Mouse (Mus musculus) lung, adult 2 months (tissue): ENCODE results near the gene Lcp2. TPM values are rescaled to one million over a fixed set of nuclear protein-coding genes. Genes with fewer than 3 reads are reported as not detected.

Experiments used
- DNase-seq: peaks from one replicate; pipeline ENCODE4 v3.0.0; 2022
- H3K4me1 ChIP-seq: fragments of 200-500 bp; 2 replicates; pipeline ENCODE4 v1.6.1; 2011; ENCODE audit warnings: low read length; ENCODE audit not compliant: control insufficient read depth, insufficient read depth
- H3K4me3 ChIP-seq: fragments of 200-500 bp; replicated peaks from 2 replicates; pipeline ENCODE3; 2011; ENCODE audit warnings: low read depth, mild to moderate bottlenecking, control low read depth, low read length; ENCODE audit errors: extremely low read depth
- CTCF ChIP-seq: fragments of 200-500 bp; IDR thresholded peaks from 2 replicates; pipeline ENCODE4 v1.5.1; 2011; ENCODE audit warnings: mild to moderate bottlenecking, low read length, control low read depth; ENCODE audit not compliant: insufficient read depth
- POLR2A ChIP-seq: fragments of 200-500 bp; IDR thresholded peaks from 2 replicates; pipeline ENCODE4 v1.6.1; 2011; ENCODE audit warnings: low read depth, mild to moderate bottlenecking, control low read depth, low read length, borderline replicate concordance; ENCODE audit errors: extremely low read depth
- WGBS: fragments of 180-500 bp; shearing (Covaris S2); methylation state at CpG from one replicate; pipeline ENCODE4 v1.1.7; 2018; 5-methylcytosine and 5-hydroxymethylcytosine counted together
- polyA plus RNA-seq: library from polyadenylated mRNA; depleted of rRNA; stranded (reverse); fragments of >200 nt; gene quantifications from 2 replicates; pipeline ENCODE4 v1.2.3, GENCODE M21; 2012

The Lcp2 gene
- polyA plus RNA-seq, 1 experiment = 9.1 TPM

DNA sequence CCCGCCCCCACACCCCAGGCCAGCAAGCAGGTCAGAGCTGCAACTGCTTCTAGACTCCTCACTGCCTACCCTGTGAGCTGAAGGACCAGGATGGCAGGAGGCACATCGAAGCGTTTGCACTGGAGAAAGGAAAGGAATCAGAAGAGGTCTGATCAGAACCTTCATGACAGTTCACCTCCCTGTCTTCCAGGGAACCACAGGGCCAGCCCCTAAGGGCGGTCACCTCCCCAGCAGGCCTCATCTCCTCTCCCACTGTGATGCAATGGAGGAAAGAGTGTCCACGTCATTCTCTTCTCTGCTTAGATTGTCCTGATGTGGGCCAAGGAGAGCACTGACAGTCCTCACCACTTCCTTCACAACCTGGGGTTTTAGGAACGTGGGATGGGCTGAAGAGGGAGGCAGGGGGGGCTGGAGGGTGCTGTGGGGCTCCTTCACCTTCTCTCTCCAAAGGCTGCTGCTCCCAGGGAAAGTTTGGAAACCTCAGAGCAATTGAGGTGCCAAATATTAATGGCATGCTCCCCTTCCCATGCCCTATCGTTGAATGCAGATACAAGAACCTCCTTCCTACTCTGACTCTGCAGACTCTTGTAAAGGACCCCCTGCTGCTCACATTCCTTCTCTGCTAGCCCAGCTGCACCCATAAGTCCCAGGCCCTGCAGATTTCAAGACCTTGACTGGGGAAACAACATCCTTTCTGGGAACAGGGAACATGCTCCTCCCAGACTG is 36.4 kb upstream of the Lcp2 start:
- Histone ChIP-seq H3K4me3 (no peak overlapping the region), H3K4me1 (no peaks in the 10 kb centered on the region)
- TF ChIP-seq POLR2A (no peak), CTCF (no peak)
- no peak for DNase-seq
- 53% methylated on average over 7 of the region's 7 CpGs for WGBS

- no peak for TF ChIP-seq POLR2A
- WGBS = 28% methylated on average over 4 of the region's 4 CpGs
- Histone ChIP-seq H3K4me1 (no peaks in the 10 kb centered on the region), H3K4me3 (no peak overlapping the region)
- no peak for DNase-seq
Observed at GRCm38 (mm10) chr11:34010859-34011172, 35.9 kb upstream of the Lcp2 start.

DNA sequence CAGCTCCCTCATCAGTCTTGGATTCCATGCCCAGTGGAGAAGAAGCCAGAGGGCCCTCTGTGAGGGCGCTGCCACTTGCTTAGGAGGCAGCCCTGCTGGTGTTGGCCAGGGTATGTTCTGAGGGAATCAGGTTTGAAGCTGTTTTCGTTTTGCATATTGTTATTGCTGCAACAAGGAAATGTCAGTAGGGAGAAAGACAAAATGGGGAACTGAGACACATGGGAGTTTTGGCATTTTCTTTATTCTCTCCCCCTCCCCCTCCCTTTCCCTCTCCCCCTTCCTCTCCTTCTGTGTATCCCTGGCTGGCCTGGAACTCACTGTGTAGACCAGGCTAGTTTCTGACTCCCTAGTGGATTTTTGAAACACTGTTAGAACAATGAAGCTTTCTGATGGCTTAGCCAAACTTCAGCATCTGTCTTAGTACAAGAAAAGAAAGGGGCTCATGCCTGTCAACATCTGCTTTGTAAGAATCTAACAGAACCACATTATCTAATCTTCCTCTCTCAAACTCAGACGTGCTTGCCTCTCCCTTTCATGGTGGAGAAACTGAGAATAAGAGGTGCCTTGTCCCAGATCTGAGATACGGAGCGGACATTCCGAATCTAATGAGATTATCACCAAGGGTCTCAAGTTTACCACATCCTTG is 34.6 kb upstream of the Lcp2 start:
- WGBS = 71% methylated on average over 6 of the region's 6 CpGs
- TF ChIP-seq POLR2A = no peak
- no peak for DNase-seq
- H3K4me1 ChIP-seq = no peaks in the 10 kb centered on the region
- no peak overlapping the region for H3K4me3 ChIP-seq

- no peak for TF ChIP-seq CTCF
- TF ChIP-seq POLR2A = no peak
- WGBS = 55% methylated on average over 1 of the region's 1 CpGs
- Histone ChIP-seq H3K4me3 (no peak overlapping the region), H3K4me1 (no peaks in the 10 kb centered on the region)
- no peak for DNase-seq
Observed at GRCm38 (mm10) chr11:34025091-34025490, 21.6 kb upstream of the Lcp2 start.

DNA sequence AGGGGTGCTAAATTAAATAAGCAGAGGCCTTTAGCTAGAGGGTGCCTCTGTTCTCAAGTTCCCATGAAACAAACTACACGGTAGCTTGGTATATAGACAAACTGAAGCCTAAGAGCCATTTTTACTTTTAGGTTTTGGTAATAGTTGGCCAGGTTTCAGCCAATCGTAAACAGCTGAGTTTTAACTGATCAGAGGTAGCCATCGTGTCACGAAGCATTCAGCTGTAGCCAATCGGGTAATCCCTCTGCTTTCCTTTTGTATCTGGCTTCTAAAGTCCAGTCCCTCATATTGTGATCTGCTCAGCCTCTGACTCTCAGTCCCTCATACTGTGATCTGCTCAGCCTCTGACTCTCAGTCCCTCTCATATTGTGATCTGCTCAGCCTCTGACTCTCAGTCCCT is 17.1 kb upstream of the Lcp2 start:
- Histone ChIP-seq H3K4me1 (peaks cover 2% of the 10 kb centered on the region; the same call in 1 of the 2 replicates), H3K4me3 (no peak overlapping the region)
- DNase-seq = no peak
- TF ChIP-seq CTCF = no peak
- TF ChIP-seq POLR2A = no peak
- 73% methylated on average over 5 of the region's 5 CpGs for WGBS

GRCm38 (mm10) chr11:34031015-34031805 is 15.5 kb upstream of the Lcp2 start:
- Histone ChIP-seq H3K4me1 (peaks cover 2% of the 10 kb centered on the region; the same call in 1 of the 2 replicates), H3K4me3 (no peak overlapping the region)
- no peak for TF ChIP-seq POLR2A
- no peak for TF ChIP-seq CTCF
- 32% methylated on average over 8 of the region's 8 CpGs for WGBS
- no peak for DNase-seq

DNA sequence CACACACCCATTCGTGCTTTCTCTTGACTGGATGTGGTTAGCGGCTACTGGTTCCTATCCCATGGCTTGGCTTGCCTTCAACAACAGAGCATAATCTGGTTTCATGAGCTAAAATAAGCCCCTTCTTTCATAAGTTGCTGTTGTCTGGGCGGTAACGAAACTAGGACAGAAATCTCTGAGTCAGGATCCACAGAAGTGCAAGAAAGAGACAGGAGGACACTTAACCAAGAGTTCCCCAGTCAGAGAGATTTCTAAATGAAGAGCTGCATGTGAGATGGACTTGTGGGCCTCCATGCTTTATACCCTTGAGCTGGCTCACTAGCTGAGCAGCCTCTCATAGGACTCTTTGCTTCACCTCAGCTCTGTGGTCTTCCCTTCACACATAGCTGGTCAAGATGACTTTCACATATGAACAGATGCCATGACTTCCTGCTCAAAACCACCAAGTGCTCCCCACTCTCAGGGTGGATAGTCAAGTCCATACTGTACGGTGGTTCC is 12.7 kb upstream of the Lcp2 start:
- DNase-seq = no peak
- Histone ChIP-seq H3K4me3 (no peak overlapping the region), H3K4me1 (peaks cover 2% of the 10 kb centered on the region; the same call in 1 of the 2 replicates)
- TF ChIP-seq CTCF = no peak
- WGBS = 72% methylated on average over 5 of the region's 5 CpGs

DNA sequence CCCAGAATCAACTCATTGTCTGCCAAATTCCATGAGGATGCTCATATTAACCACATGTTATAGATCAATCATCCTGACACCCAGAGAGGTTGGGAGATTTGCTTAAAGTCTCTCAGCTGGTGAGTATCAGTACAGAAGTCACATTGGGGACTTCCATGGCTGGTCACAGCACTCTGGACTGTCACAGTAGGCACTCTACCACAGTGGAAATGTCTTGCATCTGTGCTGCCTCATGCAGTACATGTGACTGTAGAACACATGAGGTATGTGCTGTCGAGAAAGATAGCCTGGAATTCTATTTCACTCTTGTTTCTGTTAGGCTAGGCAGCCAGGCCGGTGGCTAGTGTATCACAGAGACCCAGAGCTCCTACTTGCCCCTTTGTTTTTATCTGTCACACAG is 11.9 kb upstream of the Lcp2 start:
- H3K4me1 ChIP-seq = peaks cover 2% of the 10 kb centered on the region; the same call in 1 of the 2 replicates
- DNase-seq = no peak
- H3K4me3 ChIP-seq = no peak overlapping the region
- TF ChIP-seq CTCF (no peak), POLR2A (no peak)
- WGBS = 63% methylated on average over 2 of the region's 2 CpGs

DNA sequence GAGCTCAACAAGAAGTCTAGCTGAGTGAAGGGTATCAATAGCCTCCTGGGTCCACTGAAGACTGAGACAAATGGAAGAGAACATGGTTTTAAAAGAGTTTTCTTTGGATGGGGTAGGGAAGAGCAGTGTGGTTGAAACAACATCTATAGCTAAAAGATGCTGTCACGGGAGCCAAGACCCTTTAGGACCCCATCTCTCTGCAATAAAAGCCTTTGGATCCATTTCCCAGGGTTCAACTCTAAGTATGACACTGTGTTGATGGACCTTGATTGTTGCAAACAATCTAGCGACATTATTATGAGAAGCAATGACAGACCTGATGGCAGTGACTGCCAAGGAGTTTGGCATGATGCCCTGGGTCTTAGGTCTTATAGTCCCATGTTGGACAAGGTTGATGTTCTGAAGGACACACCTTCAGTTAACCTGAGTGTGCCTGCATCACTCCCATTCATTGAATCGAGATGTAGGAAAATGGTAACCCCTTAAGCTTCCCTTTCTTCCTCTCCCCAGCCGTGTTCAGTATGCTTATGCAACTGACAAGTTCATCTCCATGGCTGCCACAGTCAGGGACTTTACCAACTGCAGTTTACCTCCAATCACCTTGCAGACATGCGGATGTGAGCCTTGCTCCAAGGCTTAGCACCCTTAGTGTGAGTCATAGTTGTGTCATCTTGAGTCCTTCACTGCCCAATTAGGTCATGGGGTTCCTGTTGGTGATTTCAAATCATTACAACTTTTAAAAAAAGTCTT is 10.6 kb upstream of the Lcp2 start:
- Histone ChIP-seq H3K4me3 (no peak overlapping the region), H3K4me1 (peaks cover 2% of the 10 kb centered on the region; the same call in 1 of the 2 replicates)
- no peak for DNase-seq
- 74% methylated on average over 5 of the region's 5 CpGs for WGBS
- TF ChIP-seq POLR2A (no peak), CTCF (no peak)

DNA sequence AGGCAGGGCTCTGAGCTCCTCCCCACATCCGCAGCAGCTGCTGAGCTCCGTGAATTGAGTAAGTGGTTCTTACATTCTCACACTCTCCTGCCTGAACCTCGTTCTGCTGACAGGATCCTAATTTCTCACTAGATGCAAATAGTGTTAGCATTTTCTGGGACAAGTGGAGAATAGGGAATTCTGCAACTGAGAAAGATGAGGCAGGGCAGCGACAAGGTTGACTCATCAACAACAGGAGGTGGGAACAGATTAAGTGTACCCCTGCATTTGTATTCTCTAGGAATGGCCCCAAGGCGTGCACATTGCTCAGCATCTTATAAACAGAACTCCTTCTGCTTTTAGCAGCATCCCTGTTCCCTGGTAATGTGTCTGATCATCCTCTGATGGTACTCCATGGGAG is 6.7 kb upstream of the Lcp2 start:
- DNase-seq = no peak
- H3K4me1 ChIP-seq = no peaks in the 10 kb centered on the region
- no peak overlapping the region for H3K4me3 ChIP-seq
- no peak for TF ChIP-seq CTCF
- no peak for TF ChIP-seq POLR2A
- 74% methylated on average over 5 of the region's 5 CpGs for WGBS
